Mouse (Mus musculus) neural tube, embryonic 11.5 days (tissue): ENCODE measurements around the gene Prkab1. TPM values are rescaled to one million over a fixed set of nuclear protein-coding genes. Genes with fewer than 3 reads are reported as not detected.

Source experiments
- ATAC-seq: fragments of 200-750 bp; cut with Nextera tagmentation; 2 replicates; pipeline ENCODE4 v1.8.0; 2017; ENCODE audit warnings: moderate number of reproducible peaks, mild to moderate bottlenecking, moderate TSS enrichment, moderate library complexity; ENCODE audit not compliant: insufficient read depth, low FRiP score, low TSS enrichment
- DNase-seq: peaks from one replicate; pipeline ENCODE4 v3.0.0-alpha.2; 2015; ENCODE audit warnings: low spot score
- H3K27ac ChIP-seq: fragments of 300-500 bp; sonication (generic); 2 replicates; pipeline ENCODE4 v1.5.1; 2014; ENCODE audit warnings: low read depth, mild to moderate bottlenecking, low read length
- H3K27me3 ChIP-seq: fragments of 300-500 bp; sonication (generic); 2 replicates; pipeline ENCODE4 v1.6.1; 2014; ENCODE audit warnings: mild to moderate bottlenecking, low read length, mixed read lengths; ENCODE audit not compliant: control insufficient read depth, insufficient read depth
- H3K36me3 ChIP-seq: fragments of 300-500 bp; sonication (generic); 2 replicates; pipeline ENCODE4 v1.6.1; 2014; ENCODE audit warnings: mild to moderate bottlenecking, low read length, moderate library complexity, mixed read lengths; ENCODE audit not compliant: control insufficient read depth, insufficient read depth
- H3K4me1 ChIP-seq: fragments of 300-500 bp; sonication (generic); 2 replicates; pipeline ENCODE4 v1.6.1; 2014; ENCODE audit warnings: low read length, mixed read lengths; ENCODE audit not compliant: control insufficient read depth, insufficient read depth
- H3K4me2 ChIP-seq: fragments of 300-500 bp; sonication (generic); 2 replicates; pipeline ENCODE4 v1.6.1; 2014; ENCODE audit warnings: low read depth, mild to moderate bottlenecking, moderate library complexity
- H3K4me3 ChIP-seq: fragments of 300-500 bp; sonication (generic); 2 replicates; pipeline ENCODE4 v1.5.1; 2014; ENCODE audit warnings: low read depth, low read length
- H3K9ac ChIP-seq: fragments of 300-500 bp; sonication (generic); 2 replicates; pipeline ENCODE4 v1.6.1; 2014; ENCODE audit warnings: mild to moderate bottlenecking, low read length
- H3K9me3 ChIP-seq: fragments of 300-500 bp; sonication (generic); 2 replicates; pipeline ENCODE4 v1.6.1; 2016; ENCODE audit warnings: low read length; ENCODE audit not compliant: control insufficient read depth
- WGBS: fragments of 180-500 bp; shearing (Covaris S2); extraction: QIAGEN DNeasy Blood & Tissue Kit; methylation state at CpG from one replicate; pipeline ENCODE4 v1.1.7; 2014; 5-methylcytosine and 5-hydroxymethylcytosine counted together
- polyA plus RNA-seq: library from polyadenylated mRNA; unstranded; fragments of >200 nt; fragmentation: Nextera tagmentation; extraction: Ambion mirVana; gene quantifications from 2 replicates; pipeline ENCODE4 v1.2.1, GENCODE M21; 2014

The Prkab1 gene
- polyA plus RNA-seq, 1 experiment from 2014 or later: 57.5 TPM

DNA sequence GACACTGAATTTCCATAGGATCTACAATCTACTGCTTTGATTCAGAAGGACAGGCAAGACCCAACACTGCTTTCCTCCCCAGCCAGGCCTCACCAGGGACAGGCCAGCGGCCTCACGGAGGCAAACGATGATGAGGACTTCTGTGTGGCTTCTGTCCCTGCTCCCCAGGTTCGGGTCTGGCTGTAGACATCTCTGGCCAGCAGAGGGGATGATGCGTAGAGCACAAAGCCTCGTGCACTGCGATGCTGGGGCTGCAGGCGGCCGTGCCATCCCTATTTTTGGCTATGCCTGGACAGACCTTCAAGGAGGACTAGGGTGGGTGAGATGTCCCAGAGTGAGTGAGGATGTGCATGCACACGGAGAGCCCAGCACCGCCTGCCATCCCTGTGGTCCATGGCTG is 10.1 kb downstream of the Prkab1 start:
- no peak overlapping the region for H3K4me3 ChIP-seq
- no peak for ATAC-seq
- peaks cover 38% of the 10 kb centered on the region for H3K36me3 ChIP-seq
- H3K9ac ChIP-seq: no peak overlapping the region
- no peaks in the 10 kb centered on the region for H3K4me1 ChIP-seq
- H3K4me2 ChIP-seq: no peak overlapping the region
- 96% methylated on average over 11 of the region's 11 CpGs for WGBS
- H3K9me3 ChIP-seq: no peaks in the 10 kb centered on the region
- H3K27me3 ChIP-seq: no peaks in the 10 kb centered on the region
- no peak for DNase-seq
- no peak overlapping the region for H3K27ac ChIP-seq

DNA sequence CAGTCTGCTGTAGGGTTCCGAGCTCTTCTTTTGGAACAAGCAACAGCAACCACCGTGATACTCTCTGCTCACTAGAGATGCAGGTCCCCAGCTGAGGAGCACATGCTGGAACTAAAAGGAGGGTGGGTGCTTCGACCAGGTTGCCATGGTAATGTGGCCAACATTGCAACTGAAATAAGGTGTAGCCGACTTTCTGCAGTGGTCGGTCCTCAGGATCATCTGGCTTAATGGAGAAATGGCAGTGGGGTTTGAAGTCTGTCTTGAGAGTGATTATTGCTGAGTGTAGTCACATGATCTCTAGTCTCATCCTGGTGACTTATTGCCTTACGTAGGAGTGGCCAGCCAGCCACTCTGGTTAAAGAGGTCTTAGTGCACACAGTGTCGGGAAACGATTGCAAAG is 10.5 kb downstream of the Prkab1 start:
- Histone ChIP-seq H3K9me3 (no peaks in the 10 kb centered on the region), H3K27me3 (no peaks in the 10 kb centered on the region), H3K27ac (no peak overlapping the region), H3K9ac (no peak overlapping the region), H3K4me3 (no peak overlapping the region), H3K4me2 (no peak overlapping the region), H3K36me3 (peaks cover 37% of the 10 kb centered on the region), H3K4me1 (no peaks in the 10 kb centered on the region)
- no peak for ATAC-seq
- 84% methylated on average over 8 of the region's 8 CpGs for WGBS
- no peak for DNase-seq

DNA sequence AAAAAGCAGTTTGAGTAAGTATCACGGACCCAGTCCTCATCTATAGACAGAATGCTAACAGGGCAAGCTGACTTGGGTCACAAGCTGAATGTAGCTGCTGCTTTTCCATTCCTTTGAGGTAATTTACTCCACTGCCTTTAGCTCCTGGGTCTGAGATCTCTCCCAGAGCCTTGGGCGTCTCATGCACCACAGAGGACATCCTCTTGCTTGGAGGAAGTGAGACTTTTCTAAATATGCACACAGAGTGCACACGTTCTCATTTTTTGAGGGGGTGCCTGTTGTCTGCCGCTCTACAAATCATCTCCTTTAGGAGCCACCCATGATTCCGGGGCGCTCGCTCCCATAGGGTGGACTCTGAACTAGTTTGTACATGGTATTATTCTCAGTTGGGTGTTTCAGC is 11.8 kb downstream of the Prkab1 start:
- 90% methylated on average over 7 of the region's 7 CpGs for WGBS
- no peak overlapping the region for H3K4me2 ChIP-seq
- H3K9me3 ChIP-seq: no peaks in the 10 kb centered on the region
- no peak overlapping the region for H3K27ac ChIP-seq
- no peak overlapping the region for H3K9ac ChIP-seq
- H3K4me1 ChIP-seq: no peaks in the 10 kb centered on the region
- H3K4me3 ChIP-seq: no peak overlapping the region
- ATAC-seq: no peak
- H3K27me3 ChIP-seq: no peaks in the 10 kb centered on the region
- H3K36me3 ChIP-seq: peaks cover 30% of the 10 kb centered on the region
- DNase-seq: no peak

DNA sequence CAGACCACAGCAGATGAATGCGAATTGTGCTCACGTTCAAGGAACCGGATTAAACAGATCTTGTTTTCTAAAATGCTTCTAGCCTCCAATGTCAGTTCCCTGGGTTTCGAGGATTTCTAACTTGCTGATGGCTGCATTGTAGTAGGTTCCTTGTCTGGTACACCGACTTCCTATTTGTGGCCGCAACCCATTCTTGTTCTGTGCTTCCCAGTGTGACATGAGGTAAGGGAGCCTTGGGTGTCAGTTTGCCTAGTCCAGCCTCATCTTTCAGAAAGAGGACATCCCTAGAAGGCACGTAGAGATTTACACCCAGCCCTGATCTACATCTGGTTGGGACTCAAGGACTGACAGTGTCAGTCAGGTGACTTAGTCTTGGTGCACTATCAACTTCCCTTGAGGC is 12.6 kb downstream of the Prkab1 start:
- no peak overlapping the region for H3K4me3 ChIP-seq
- no peaks in the 10 kb centered on the region for H3K9me3 ChIP-seq
- H3K4me1 ChIP-seq: no peaks in the 10 kb centered on the region
- 93% methylated on average over 7 of the region's 7 CpGs for WGBS
- H3K27me3 ChIP-seq: no peaks in the 10 kb centered on the region
- DNase-seq: no peak
- H3K27ac ChIP-seq: no peak overlapping the region
- peaks cover 26% of the 10 kb centered on the region for H3K36me3 ChIP-seq
- ATAC-seq: no peak
- H3K4me2 ChIP-seq: no peak overlapping the region
- H3K9ac ChIP-seq: no peak overlapping the region

DNA sequence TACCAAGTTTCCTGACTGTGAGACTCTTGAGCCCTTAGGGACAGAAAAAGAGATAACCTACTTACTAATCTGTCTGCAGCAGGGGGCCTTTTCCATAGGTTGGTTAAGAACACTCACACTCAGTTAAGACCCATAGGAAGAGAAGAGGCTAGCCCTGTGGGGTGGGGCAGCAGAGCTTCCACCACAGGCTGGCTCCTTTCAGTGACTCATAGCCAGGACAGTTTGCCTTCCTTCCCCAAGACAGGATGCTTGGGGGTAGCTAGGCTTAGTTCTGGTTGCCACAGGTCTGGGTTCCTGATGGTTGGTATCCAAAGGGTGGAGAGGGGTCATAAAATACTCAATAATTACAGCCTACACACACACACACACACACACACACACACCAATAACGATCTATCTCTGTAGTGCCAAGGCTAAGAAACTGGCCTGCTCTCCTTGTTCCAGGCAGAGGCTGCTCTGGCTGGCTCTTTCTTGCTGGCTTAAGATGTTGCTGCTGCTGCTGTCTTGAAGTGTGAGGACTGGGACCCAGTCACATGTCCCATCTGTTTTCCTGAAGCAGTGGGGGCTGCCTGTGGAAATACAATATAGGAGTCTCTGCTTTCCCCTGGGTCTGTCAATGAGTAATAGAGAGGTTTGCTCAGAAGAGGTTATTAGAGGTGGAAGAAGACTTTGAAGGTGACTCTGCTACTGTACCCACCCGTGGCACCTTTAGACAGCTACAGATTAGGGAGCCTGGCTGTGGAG is 14.3 kb downstream of the Prkab1 start:
- Histone ChIP-seq H3K27ac (no peak overlapping the region), H3K9me3 (no peaks in the 10 kb centered on the region), H3K36me3 (peaks cover 15% of the 10 kb centered on the region), H3K27me3 (no peaks in the 10 kb centered on the region), H3K4me1 (no peaks in the 10 kb centered on the region), H3K4me2 (no peak overlapping the region), H3K4me3 (no peak overlapping the region), H3K9ac (no peak overlapping the region)
- 85% methylated on average over 2 of the region's 2 CpGs for WGBS
- DNase-seq (no peak), ATAC-seq (no peak)

DNA sequence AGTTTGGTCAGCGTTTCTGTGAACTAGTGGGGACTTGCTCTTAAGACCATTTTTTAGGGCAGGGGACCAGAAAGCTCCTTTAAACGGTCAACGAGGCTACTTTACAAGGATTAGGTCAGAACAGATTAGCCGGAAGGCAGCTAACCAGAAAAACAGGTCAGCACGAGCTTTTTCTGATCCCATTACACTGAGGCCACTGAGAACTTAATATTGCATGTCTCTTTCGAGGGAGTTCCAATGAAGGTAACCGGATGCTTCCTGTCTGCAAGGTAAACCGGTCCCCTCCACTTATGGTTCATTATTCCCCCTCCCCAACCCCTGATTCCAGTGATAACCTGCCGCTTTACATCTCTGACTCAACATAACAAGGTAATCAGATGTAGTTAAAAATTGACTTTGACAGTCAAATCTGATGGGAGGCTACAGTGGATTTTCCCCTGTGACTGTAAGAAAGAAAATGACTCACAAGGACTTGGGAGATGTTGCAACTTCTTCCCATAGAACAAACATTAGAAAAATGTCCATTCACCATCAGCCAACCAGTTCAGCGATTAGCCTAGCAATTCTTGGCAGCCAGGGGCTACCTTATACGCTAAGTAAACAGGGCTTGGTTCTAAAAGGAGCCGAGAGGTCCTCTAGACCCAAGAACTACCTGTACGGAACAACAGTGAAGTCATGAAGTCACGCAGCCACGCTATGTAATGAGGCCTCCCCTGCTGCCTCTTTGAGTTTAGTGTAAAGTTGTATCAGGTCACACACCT is 15.0 kb downstream of the Prkab1 start:
- H3K4me1 ChIP-seq: no peaks in the 10 kb centered on the region
- no peak overlapping the region for H3K4me3 ChIP-seq
- WGBS: 84% methylated on average over 15 of the region's 15 CpGs
- H3K9me3 ChIP-seq: no peaks in the 10 kb centered on the region
- ATAC-seq: no peak
- DNase-seq: no peak
- H3K27ac ChIP-seq: no peak overlapping the region
- no peaks in the 10 kb centered on the region for H3K27me3 ChIP-seq
- no peak overlapping the region for H3K9ac ChIP-seq
- no peak overlapping the region for H3K4me2 ChIP-seq
- peaks cover 9% of the 10 kb centered on the region for H3K36me3 ChIP-seq

DNA sequence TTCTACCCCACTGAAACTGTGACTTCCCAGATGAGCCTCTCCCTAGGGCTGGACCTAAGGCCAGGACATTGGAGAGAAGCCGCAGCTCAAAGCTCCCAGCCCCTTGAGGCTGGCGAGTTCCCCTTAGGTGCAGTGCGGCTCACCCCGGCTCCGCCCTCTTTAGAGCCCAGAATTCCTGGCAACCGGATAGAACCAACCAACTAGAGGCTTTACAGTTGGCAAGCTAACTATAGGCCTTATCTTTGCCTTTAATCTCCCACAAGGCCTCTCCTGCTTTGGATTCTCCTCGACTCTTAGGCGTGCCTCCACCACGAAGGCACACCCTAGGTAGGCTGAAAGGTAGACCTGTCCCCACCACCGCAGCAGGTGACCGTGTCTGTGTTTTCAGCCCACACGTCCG is 16.6 kb downstream of the Prkab1 start:
- WGBS: 90% methylated on average over 13 of the region's 13 CpGs
- Histone ChIP-seq H3K9me3 (no peaks in the 10 kb centered on the region), H3K9ac (no peak overlapping the region), H3K4me2 (no peak overlapping the region), H3K27ac (no peak overlapping the region), H3K4me1 (no peaks in the 10 kb centered on the region), H3K36me3 (no peaks in the 10 kb centered on the region; the same call in 1 of the 2 replicates), H3K4me3 (no peak overlapping the region), H3K27me3 (no peaks in the 10 kb centered on the region)
- ATAC-seq (no peak), DNase-seq (no peak)

DNA sequence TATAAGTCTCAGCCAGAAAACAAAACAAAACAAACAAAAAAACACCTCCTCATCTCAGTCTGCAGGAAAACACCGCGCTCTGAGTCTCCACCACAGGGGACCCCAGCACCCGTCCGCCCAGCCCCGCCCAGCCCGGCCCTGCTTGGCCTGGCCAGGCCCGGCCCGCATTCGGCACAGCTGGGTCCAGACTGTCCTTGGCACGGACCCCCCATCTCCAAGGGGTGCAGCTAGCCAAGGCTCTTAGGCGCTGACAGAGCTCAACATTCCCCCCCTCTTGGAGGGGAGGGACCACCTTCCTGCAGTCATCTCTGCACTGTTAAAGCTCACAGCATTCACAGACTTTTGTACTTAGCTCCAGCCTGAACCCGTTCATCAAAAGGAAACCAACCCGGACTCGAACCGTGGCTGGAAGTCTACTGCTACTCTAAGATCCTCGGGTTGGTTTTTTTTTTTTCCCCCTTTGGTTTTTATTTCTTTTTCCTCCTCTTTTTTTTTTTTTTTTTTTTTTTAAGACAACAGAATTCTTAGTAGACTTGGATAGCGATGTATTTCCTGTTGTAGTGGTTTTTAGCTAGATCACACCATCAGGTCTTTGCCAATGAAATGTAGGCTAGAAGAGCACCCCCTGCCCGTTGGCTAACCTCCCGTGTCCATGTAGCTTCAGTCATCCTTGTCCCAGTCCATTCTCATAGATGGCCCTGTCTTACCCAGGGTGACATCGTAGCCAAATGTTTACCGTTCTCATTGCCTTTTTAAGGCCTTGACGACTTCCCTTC is 17.8 kb downstream of the Prkab1 start:
- Histone ChIP-seq H3K9me3 (no peaks in the 10 kb centered on the region), H3K4me2 (no peak overlapping the region), H3K4me3 (no peak overlapping the region), H3K4me1 (no peaks in the 10 kb centered on the region), H3K27ac (no peak overlapping the region), H3K9ac (0 out of 2 replicates have a peak overlapping the region, but pooled peaks have one; percentile 6), H3K36me3 (no peaks in the 10 kb centered on the region; the same call in 1 of the 2 replicates), H3K27me3 (no peaks in the 10 kb centered on the region)
- no peak for ATAC-seq
- no peak for DNase-seq
- 67% methylated on average over 22 of the region's 22 CpGs for WGBS
